Mouse (Mus musculus) hindbrain, embryonic 10.5 days (tissue): Measurements from ENCODE around the gene Gorasp2. TPM values are rescaled to one million over a fixed set of nuclear protein-coding genes. Genes with fewer than 3 reads are reported as not detected.

Experiments
- DNase-seq: peaks from one replicate; pipeline ENCODE4 v3.0.0-alpha.2; 2017; ENCODE audit warnings: low spot score
- H3K27ac ChIP-seq: fragments of 300-500 bp; sonication (generic); 2 replicates; pipeline ENCODE4 v1.5.1; 2016; ENCODE audit warnings: mild to moderate bottlenecking, moderate library complexity
- H3K27me3 ChIP-seq: fragments of 300-500 bp; sonication (generic); 2 replicates; pipeline ENCODE4 v1.6.1; 2016; ENCODE audit warnings: mild to moderate bottlenecking; ENCODE audit not compliant: poor library complexity, insufficient read depth, severe bottlenecking
- H3K36me3 ChIP-seq: fragments of 300-500 bp; sonication (generic); 2 replicates; pipeline ENCODE4 v1.6.1; 2016; ENCODE audit warnings: mild to moderate bottlenecking, moderate library complexity
- H3K4me1 ChIP-seq: fragments of 300-500 bp; sonication (generic); replicated peaks from 2 replicates; pipeline ENCODE4 v1.6.1; 2016; ENCODE audit warnings: mild to moderate bottlenecking
- H3K4me3 ChIP-seq: fragments of 300-500 bp; sonication (generic); 2 replicates; pipeline ENCODE4 v1.5.1; 2016; ENCODE audit warnings: mild to moderate bottlenecking, moderate library complexity
- H3K9me3 ChIP-seq: fragments of 300-500 bp; sonication (generic); 2 replicates; pipeline ENCODE4 v1.6.1; 2016; ENCODE audit warnings: mild to moderate bottlenecking, moderate library complexity
- WGBS: fragments of 180-500 bp; shearing (Covaris S2); methylation state at CpG from one replicate; pipeline ENCODE4 v1.1.7; 2016; 5-methylcytosine and 5-hydroxymethylcytosine counted together
- polyA plus RNA-seq: library from polyadenylated mRNA; unstranded; fragments of >200 nt; fragmentation: Nextera tagmentation; extraction: Ambion mirVana; gene quantifications from 2 replicates; pipeline ENCODE4 v1.2.1, GENCODE M21; 2016

The Gorasp2 gene
- polyA plus RNA-seq, 1 experiment from 2014 or later, result 156 TPM

GRCm38 (mm10) chr2:70669896-70670295, 8.5 kb downstream of the Gorasp2 start:
- DNase-seq, result no peak
- Histone ChIP-seq H3K27ac (no peak overlapping the region), H3K27me3 (no peaks in the 10 kb centered on the region), H3K4me3 (no peak overlapping the region), H3K4me1 (0 out of 2 replicates have a peak, but pooled peaks cover 2% of the 10 kb centered on the region), H3K36me3 (peaks cover 18% of the 10 kb centered on the region), H3K9me3 (no peaks in the 10 kb centered on the region)
- 77% methylated on average over 2 of the region's 2 CpGs for WGBS

DNA sequence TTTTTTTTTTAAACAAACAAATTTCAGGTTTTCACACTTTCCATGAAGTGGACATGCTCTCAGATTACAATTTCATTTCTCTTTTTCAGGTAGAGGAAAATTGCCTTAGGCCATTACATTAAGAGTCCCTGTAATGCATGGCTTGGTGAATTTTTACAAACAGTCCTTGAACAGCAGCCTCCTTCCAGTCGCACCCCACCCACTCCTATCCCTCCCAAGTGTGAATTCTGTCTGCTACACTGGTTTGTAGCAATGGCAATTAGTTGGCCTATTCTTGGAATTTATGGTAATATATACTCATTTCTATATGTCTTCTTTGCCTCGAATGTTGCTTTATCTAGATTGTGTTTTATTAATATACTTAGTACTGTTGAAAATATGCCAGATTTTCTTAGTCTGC, 11.1 kb downstream of the Gorasp2 start:
- H3K36me3 ChIP-seq, result peaks cover 2% of the 10 kb centered on the region; the same call in 1 of the 2 replicates
- H3K4me3 ChIP-seq, result no peak overlapping the region
- no peaks in the 10 kb centered on the region for H3K27me3 ChIP-seq
- 89% methylated on average over 2 of the region's 2 CpGs for WGBS
- H3K27ac ChIP-seq, result no peak overlapping the region
- DNase-seq, result no peak
- H3K9me3 ChIP-seq, result no peaks in the 10 kb centered on the region
- H3K4me1 ChIP-seq, result peaks cover 2% of the 10 kb centered on the region; the same call in 1 of the 2 replicates

DNA sequence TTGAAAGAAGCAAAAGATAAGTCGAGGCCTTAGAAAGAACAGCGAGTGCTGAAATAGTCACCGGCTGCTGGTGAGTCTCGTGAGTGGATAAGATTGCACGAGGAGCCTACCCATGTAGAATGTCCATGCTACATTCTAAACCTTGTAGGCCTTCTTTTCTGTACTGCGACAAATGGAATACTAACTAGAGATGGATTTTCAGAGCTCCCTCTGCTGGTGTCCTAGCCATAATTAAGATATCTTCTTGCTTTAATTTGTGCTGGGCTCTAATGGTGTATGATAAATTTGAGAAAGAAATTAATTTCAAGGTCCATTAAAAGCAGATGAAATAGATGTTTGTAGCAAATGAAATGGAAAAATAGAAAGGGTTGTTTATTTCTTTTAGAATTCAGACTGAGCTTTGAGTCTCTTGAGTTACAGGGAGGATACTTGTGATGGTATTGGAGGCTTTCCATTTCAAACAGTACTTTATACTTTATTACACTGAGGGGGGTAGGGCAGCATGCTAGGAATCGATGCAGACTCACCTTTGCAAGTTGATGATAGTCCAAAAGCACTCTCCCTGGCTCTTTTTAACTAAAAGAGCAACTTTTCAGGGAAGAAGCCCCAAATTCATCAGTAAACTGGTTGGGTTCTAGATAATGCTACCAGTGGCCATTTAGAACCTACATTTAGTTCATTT, 12.2 kb downstream of the Gorasp2 start:
- Histone ChIP-seq H3K9me3 (no peaks in the 10 kb centered on the region), H3K27me3 (no peaks in the 10 kb centered on the region), H3K36me3 (peaks cover 13% of the 10 kb centered on the region), H3K4me1 (peaks cover 2% of the 10 kb centered on the region; the same call in 1 of the 2 replicates), H3K4me3 (no peak overlapping the region), H3K27ac (no peak overlapping the region)
- DNase-seq, result no peak
- WGBS, result 89% methylated on average over 7 of the region's 7 CpGs

DNA sequence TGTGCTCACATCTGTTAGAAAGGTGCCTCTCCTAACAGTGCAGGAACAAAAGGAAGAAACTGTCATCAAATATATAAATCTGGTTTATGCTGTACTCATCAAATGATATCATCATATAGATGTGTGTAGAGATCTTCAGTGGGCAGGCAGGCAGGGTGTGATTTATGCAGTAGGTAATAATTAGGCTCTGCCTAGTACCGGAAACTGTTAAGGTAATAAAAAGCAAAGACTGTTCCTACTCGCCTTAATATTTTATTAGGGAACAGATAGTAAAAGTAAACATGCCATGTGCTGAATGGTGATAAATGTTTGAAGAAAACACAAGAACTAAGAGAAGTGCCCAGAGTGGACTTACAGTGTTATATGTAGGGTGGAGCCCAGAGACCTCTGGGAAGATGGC, 20.9 kb downstream of the Gorasp2 start:
- Histone ChIP-seq H3K4me1 (no peaks in the 10 kb centered on the region), H3K9me3 (no peaks in the 10 kb centered on the region), H3K27me3 (no peaks in the 10 kb centered on the region), H3K4me3 (no peak overlapping the region), H3K27ac (no peak overlapping the region), H3K36me3 (peaks cover 100% of the 10 kb centered on the region)
- DNase-seq, result no peak
- whole genome bisulfite sequencing, result 93% methylated on average over 2 of the region's 2 CpGs

- Histone ChIP-seq H3K36me3 (peaks cover 99% of the 10 kb centered on the region), H3K4me1 (no peaks in the 10 kb centered on the region), H3K27me3 (no peaks in the 10 kb centered on the region), H3K4me3 (no peak overlapping the region), H3K27ac (no peak overlapping the region), H3K9me3 (no peaks in the 10 kb centered on the region)
- 94% methylated on average over 21 of the region's 21 CpGs for WGBS
- no peak for DNase-seq
Measured at GRCm38 (mm10) chr2:70688454-70689078, 27.2 kb downstream of the Gorasp2 start.

- WGBS, result 83% methylated on average over 11 of the region's 11 CpGs
- Histone ChIP-seq H3K4me3 (no peak overlapping the region), H3K27ac (no peak overlapping the region), H3K27me3 (no peaks in the 10 kb centered on the region), H3K36me3 (peaks cover 83% of the 10 kb centered on the region), H3K9me3 (no peaks in the 10 kb centered on the region), H3K4me1 (no peaks in the 10 kb centered on the region)
- no peak for DNase-seq
Measured at GRCm38 (mm10) chr2:70690195-70690594, 28.8 kb downstream of the Gorasp2 start.

GRCm38 (mm10) chr2:70695712-70696111, 34.3 kb downstream of the Gorasp2 start:
- 90% methylated on average over 10 of the region's 10 CpGs for WGBS
- H3K36me3 ChIP-seq, result peaks cover 36% of the 10 kb centered on the region
- no peaks in the 10 kb centered on the region for H3K27me3 ChIP-seq
- 0 out of 2 replicates have a peak, but pooled peaks cover 4% of the 10 kb centered on the region for H3K9me3 ChIP-seq
- H3K27ac ChIP-seq, result no peak overlapping the region
- no peak overlapping the region for H3K4me3 ChIP-seq
- DNase-seq, result no peak
- no peaks in the 10 kb centered on the region for H3K4me1 ChIP-seq

DNA sequence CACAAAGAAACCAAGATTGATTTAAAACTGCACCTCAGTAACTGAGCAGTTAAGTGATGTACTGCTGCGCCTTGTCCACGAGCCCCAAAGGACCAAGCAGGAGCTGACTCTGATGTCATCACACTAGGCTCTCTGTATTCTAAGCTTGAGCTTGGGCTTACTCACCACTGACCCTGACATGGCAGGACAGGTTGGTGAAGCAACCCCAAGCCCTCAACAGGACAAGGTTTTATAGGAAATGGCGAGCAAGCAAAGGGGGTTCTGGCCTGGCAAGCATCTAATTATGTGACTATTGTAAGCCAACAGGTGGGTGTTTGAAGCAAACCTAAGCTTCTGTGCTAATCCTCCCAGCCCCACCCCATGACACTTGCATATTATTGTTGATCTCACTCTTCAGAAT, 39.5 kb downstream of the Gorasp2 start:
- 0 out of 2 replicates have a peak, but pooled peaks cover 4% of the 10 kb centered on the region for H3K9me3 ChIP-seq
- H3K27ac ChIP-seq, result no peak overlapping the region
- DNase-seq, result no peak
- peaks cover 6% of the 10 kb centered on the region; the same call in 1 of the 2 replicates for H3K36me3 ChIP-seq
- H3K4me3 ChIP-seq, result no peak overlapping the region
- peaks cover 21% of the 10 kb centered on the region for H3K4me1 ChIP-seq
- 90% methylated on average over 3 of the region's 3 CpGs for WGBS
- no peaks in the 10 kb centered on the region for H3K27me3 ChIP-seq

- Histone ChIP-seq H3K4me1 (peaks cover 21% of the 10 kb centered on the region), H3K27ac (no peak overlapping the region), H3K36me3 (no peaks in the 10 kb centered on the region), H3K27me3 (no peaks in the 10 kb centered on the region), H3K4me3 (no peak overlapping the region), H3K9me3 (0 out of 2 replicates have a peak, but pooled peaks cover 4% of the 10 kb centered on the region)
- no peak for DNase-seq
- WGBS, result 71% methylated on average over 9 of the region's 9 CpGs
Measured at GRCm38 (mm10) chr2:70701571-70701970, 40.2 kb downstream of the Gorasp2 start.

- Histone ChIP-seq H3K27ac (no peak overlapping the region), H3K36me3 (no peaks in the 10 kb centered on the region), H3K9me3 (0 out of 2 replicates have a peak, but pooled peaks cover 4% of the 10 kb centered on the region), H3K4me1 (peaks cover 21% of the 10 kb centered on the region), H3K27me3 (no peaks in the 10 kb centered on the region), H3K4me3 (no peak overlapping the region)
- 40% methylated on average over 5 of the region's 5 CpGs for WGBS
- no peak for DNase-seq
Measured at GRCm38 (mm10) chr2:70702403-70702802, 41.0 kb downstream of the Gorasp2 start.

- Histone ChIP-seq H3K4me3 (no peak overlapping the region), H3K4me1 (peaks cover 14% of the 10 kb centered on the region), H3K9me3 (no peaks in the 10 kb centered on the region), H3K27me3 (no peaks in the 10 kb centered on the region), H3K36me3 (peaks cover 51% of the 10 kb centered on the region), H3K27ac (no peak overlapping the region)
- 74% methylated on average over 13 of the region's 13 CpGs for WGBS
- DNase-seq, result no peak
Measured at GRCm38 (mm10) chr2:70708986-70709730, 47.8 kb downstream of the Gorasp2 start.

GRCm38 (mm10) chr2:70710236-70710635, 48.9 kb downstream of the Gorasp2 start:
- DNase-seq, result no peak
- H3K27ac ChIP-seq, result no peak overlapping the region
- peaks cover 3% of the 10 kb centered on the region for H3K4me1 ChIP-seq
- peaks cover 61% of the 10 kb centered on the region for H3K36me3 ChIP-seq
- no peaks in the 10 kb centered on the region for H3K27me3 ChIP-seq
- H3K4me3 ChIP-seq, result no peak overlapping the region
- WGBS, result 94% methylated on average over 7 of the region's 7 CpGs
- H3K9me3 ChIP-seq, result no peaks in the 10 kb centered on the region

DNA sequence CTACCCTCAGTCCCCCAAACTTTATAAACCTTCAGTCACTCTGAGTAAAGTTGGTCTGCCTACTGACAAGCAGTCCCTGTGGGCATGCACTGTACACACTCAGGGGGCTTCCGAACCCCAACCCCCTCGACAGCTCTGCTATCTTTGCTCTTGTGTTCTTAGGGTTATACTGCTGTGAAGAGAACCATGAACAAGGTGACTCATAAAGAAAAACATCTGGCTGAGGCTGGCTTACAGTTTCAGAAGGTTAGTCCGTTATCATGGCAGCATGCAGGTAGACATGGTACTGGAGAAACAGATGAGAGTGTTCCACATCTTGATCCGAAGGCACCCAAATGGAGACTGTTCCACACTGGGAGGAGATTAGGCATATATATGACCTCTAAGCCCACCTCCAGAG, 49.5 kb downstream of the Gorasp2 start:
- 95% methylated on average over 4 of the region's 4 CpGs for WGBS
- DNase-seq, result no peak
- Histone ChIP-seq H3K4me1 (no peaks in the 10 kb centered on the region), H3K9me3 (no peaks in the 10 kb centered on the region), H3K4me3 (no peak overlapping the region), H3K27ac (no peak overlapping the region), H3K36me3 (peaks cover 68% of the 10 kb centered on the region), H3K27me3 (no peaks in the 10 kb centered on the region)
